Comparison of ENCODE assay signal across 7 mouse cellular contexts in genomic region chr2:53192386-53192785, GRCm38 (mm10). TPM values are rescaled to one million over a fixed set of nuclear protein-coding genes. Genes with fewer than 3 reads are reported as not detected.
DNase-seq lines count a peak whose midpoint lies in the region; ATAC-seq and TF ChIP-seq lines count a peak whose summit lies in the region.

No protein-coding gene starts in this region.

- H3K27me3 ChIP-seq in spleen, adult 2 months (ENCODE audit: control insufficient read depth, insufficient read depth, low read length) = no peaks in the 10 kb centered on the region
- H3K27me3 ChIP-seq in intestine, embryonic 14.5 days (replicated peaks; ENCODE audit: control insufficient read depth, insufficient read depth, low read length) = no peaks in the 10 kb centered on the region
- no peaks in the 10 kb centered on the region for H3K27me3 ChIP-seq in neural tube, embryonic 15.5 days (replicated peaks)

- peak overlapping the region; percentile 68 for H3K4me2 ChIP-seq in intestine, embryonic 14.5 days (ENCODE audit: low read length)
- peak overlapping the region; percentile 74 for H3K4me2 ChIP-seq in neural tube, embryonic 15.5 days

- H3K9me3 ChIP-seq in intestine, embryonic 14.5 days (ENCODE audit: control insufficient read depth, low read length) = no peaks in the 10 kb centered on the region
- no peaks in the 10 kb centered on the region for H3K9me3 ChIP-seq in neural tube, embryonic 15.5 days (replicated peaks)

- under 1% methylated on average over 20 of the region's 20 CpGs for WGBS in spleen, adult 2 months
- 0% methylated on average over 20 of the region's 20 CpGs for WGBS in intestine, embryonic 14.5 days
- WGBS in neural tube, embryonic 15.5 days = under 1% methylated on average over 20 of the region's 20 CpGs

- ATAC-seq in intestine, embryonic 14.5 days (replicated peaks; ENCODE audit: low FRiP score, low TSS enrichment, low read depth) = no peak
- ATAC-seq in neural tube, embryonic 15.5 days (ENCODE audit: low FRiP score) = peak; percentile 1; the same call in 1 of the 2 replicates

- H3K9ac ChIP-seq in intestine, embryonic 14.5 days (ENCODE audit: low read length) = peak overlapping the region; percentile 70
- H3K9ac ChIP-seq in neural tube, embryonic 15.5 days (replicated peaks) = peak overlapping the region; percentile 77

- peaks cover 2% of the 10 kb centered on the region; the same call in 1 of the 2 replicates for H3K4me1 ChIP-seq in spleen, adult 2 months (ENCODE audit: control insufficient read depth, insufficient read depth, insufficient read length)
- H3K4me1 ChIP-seq in intestine, embryonic 14.5 days (replicated peaks; ENCODE audit: control insufficient read depth, insufficient read depth, low read length) = peaks cover 8% of the 10 kb centered on the region
- H3K4me1 ChIP-seq in neural tube, embryonic 15.5 days = peaks cover 23% of the 10 kb centered on the region

- H3K4me3 ChIP-seq in spleen, adult 2 months (ENCODE audit: extremely low read depth, insufficient read depth, insufficient read length) = peak overlapping the region; percentile 92
- peak overlapping the region; percentile 92 for H3K4me3 ChIP-seq in intestine, embryonic 14.5 days (ENCODE audit: low read depth, low read length)
- peak overlapping the region; percentile 90 for H3K4me3 ChIP-seq in neural tube, embryonic 15.5 days (replicated peaks)

- peaks cover 7% of the 10 kb centered on the region for H3K36me3 ChIP-seq in spleen, adult 2 months (ENCODE audit: control insufficient read depth, insufficient read depth, low read length)
- H3K36me3 ChIP-seq in intestine, embryonic 14.5 days (ENCODE audit: control insufficient read depth, insufficient read depth, low read length) = peaks cover 50% of the 10 kb centered on the region
- H3K36me3 ChIP-seq in neural tube, embryonic 15.5 days = peaks cover 6% of the 10 kb centered on the region; the same call in 1 of the 2 replicates

- peak overlapping the region; percentile 88 for H3K27ac ChIP-seq in spleen, adult 2 months (ENCODE audit: insufficient read depth, low read length)
- peak overlapping the region; percentile 97 for H3K27ac ChIP-seq in intestine, embryonic 14.5 days (ENCODE audit: low read depth)
- H3K27ac ChIP-seq in neural tube, embryonic 15.5 days (replicated peaks) = peak overlapping the region; percentile 100

- no peak for TF ChIP-seq CTCF in spleen, adult 2 months (IDR thresholded peaks at IDR 0.05; ENCODE audit: extremely low read depth, insufficient read depth, insufficient read length, insufficient replicate concordance)

- no peak for DNase-seq in spleen, adult 2 months (ENCODE audit: low read depth in 1 of 2, low spot score in 2 of 2)
- DNase-seq in spleen, postnatal 36 days (ENCODE audit: low spot score in 2 of 2) = no peak
- DNase-seq in embryo, embryonic 11 days = peak; percentile 56
- no peak for DNase-seq in intestine, embryonic 14.5 days (ENCODE audit: low spot score)
- no peak for DNase-seq in gastrocnemius, adult 8-10 months (ENCODE audit: low spot score in 2 of 2)
- DNase-seq in spleen, postnatal 4 days (ENCODE audit: low spot score in 2 of 2) = no peak

- no peak for TF ChIP-seq POLR2A in spleen, adult 2 months (IDR thresholded peaks at IDR 0.05; ENCODE audit: low read depth, low read length)

RNA-seq across cellular contexts. Expression of gene Arl6ip6, which starts 0.9 kb away (rescaled TPM):
- polyA plus RNA-seq in spleen, adult 2 months (2012; rRNA removed) = 7.8 and 8.0 TPM in 2 replicates
- 40.3 and 44.9 TPM in 2 replicates for polyA plus RNA-seq in intestine, embryonic 14.5 days (2014; fragmentation: Nextera tagmentation; extraction: Ambion mirVana)
- polyA plus RNA-seq in neural tube, embryonic 15.5 days (2015; fragmentation: Nextera tagmentation; extraction: Ambion mirVana) = 26.5 and 27.9 TPM in 2 replicates
- 10 to 100 TPM in 2 of 4 experiments, 1 to 10 TPM in 2; 7.8 to 16.7 (median 11.4) TPM for total RNA-seq in gastrocnemius, adult 8-10 months (2022)

RNA-seq across cellular contexts. Expression of gene Prpf40a, which starts 1.3 kb away (rescaled TPM):
- polyA plus RNA-seq in spleen, adult 2 months (2012; rRNA removed) = 14.2 and 20.7 TPM in 2 replicates
- polyA plus RNA-seq in intestine, embryonic 14.5 days (2014; fragmentation: Nextera tagmentation; extraction: Ambion mirVana) = 166 and 169 TPM in 2 replicates
- polyA plus RNA-seq in neural tube, embryonic 15.5 days (2015; fragmentation: Nextera tagmentation; extraction: Ambion mirVana) = 79.2 and 104 TPM in 2 replicates
- 10 to 100 TPM; 25.8 to 31.6 (median 29.7) TPM for total RNA-seq in gastrocnemius, adult 8-10 months (2022)
